Mouse (Mus musculus) retina, postnatal 1 day (tissue): ENCODE results near the gene BC049715.
"Not testable (repeated sequence)": the region's sequence is repeated elsewhere in the genome, so short reads cannot be mapped to it uniquely, and the experiment has no call there.

Source experiments
- DNase-seq: peaks from one replicate; pipeline ENCODE4 v3.0.0-alpha.2; 2012

BC049715 gene

GRCm38 (mm10) chr6:136854361-136854781 is 26.9 kb downstream of the BC049715 start:
- DNase-seq = no peak

- DNase-seq = no peak
These were observed 27.8 kb downstream of the BC049715 start for GRCm38 (mm10) chr6:136855183-136855582.

GRCm38 (mm10) chr6:136856071-136856636 is 28.7 kb downstream of the BC049715 start:
- DNase-seq = no peak

DNA sequence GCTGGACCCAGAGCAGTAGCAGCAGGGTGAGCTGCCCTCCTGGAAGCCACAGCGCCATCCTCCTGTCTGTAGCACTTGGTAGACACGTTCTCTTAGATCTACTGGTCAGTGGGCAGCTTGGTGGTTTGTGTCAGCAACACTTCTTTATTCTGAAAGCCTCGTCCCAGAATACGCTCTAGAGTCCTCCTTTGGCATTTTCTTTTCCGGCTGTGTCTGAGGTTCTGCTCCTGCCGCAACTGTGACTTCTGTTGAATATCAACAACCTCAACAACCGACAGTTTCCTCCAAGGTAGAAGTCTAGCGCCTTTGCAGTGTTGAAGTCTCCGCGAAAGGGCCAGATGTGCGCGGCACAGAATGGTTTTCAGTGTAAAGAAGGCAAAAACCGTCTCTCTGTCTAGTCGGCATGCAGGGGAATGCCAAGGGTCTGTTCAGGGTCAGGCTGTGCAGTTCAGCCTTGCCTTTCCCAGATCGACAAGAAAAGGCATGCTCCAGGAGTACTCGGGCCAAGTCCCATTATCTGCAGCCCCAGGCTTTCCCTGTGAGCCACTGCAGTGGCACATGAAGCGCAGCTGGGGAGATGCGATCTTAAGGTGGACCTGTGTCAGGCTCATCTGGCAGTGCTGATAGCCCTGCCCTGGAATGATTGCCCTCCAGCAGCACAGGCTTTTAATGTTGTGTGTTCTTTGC is 29.9 kb downstream of the BC049715 start, which contains the start of gene Art4:
Gene Art4, minus strand, starts transcription at position 548 of the 687 bp plus-strand sequence.
- DNase-seq = no peak

DNA sequence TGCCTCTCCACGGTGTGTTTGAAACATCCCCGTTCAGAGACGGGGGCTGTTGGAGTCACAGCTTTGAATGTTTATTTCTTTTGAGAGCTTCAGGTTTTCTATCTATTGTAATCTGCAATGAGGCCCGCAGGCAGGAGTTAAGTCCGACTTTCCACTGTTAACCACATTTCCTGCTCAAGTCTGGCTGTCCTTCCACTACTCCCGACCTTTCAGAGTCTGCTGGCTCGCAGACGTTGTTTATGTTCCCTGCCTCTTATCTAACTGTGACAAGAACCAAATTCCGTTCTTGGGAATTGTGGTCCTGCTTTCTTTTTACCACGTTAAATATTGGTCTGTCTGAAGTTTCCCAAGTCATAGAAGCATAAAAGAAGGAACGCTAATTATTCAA is 30.4 kb downstream of the BC049715 start:
- DNase-seq = no peak

GRCm38 (mm10) chr6:136858420-136858819 is 31.0 kb downstream of the BC049715 start:
- no peak for DNase-seq

DNA sequence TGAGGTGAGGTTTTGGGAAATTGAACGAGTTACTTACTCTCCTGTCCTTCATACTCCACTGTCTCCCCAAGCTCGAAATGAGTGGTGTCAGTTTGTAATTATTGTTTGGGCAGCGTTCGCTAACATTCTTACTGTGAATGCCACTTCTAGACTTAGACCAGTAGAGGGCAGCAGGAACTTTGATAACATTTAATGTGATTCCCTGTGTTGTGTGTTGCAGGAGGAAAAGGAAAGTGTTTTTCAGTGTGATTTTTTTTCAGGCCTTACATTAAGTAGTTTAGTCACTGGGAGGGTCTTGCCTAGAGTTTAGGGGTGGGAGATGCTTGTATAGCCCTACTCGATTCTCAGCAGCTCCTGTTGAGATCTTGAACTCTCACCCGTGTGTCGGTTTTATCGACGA is 33.6 kb downstream of the BC049715 start:
- peak; percentile 71 for DNase-seq

DNA sequence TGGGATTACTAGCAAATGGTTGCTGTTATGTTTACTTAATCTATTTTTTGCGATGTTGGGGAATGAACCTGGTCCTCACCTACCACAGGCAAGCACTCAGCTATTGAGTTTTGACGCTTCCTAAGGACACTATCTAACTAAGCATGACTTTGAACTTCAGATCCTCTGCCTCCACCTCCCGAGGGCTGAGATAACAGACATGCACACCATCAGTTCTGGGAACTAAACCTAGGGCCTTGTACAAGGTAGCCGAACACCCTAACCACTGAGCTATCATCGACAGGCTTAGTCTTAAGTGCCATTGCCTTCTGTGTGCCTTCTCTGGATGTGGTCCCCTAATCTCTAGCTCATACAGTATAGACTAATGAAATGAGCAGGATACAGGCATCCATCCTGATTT is 37.9 kb downstream of the BC049715 start:
- no peak for DNase-seq

DNA sequence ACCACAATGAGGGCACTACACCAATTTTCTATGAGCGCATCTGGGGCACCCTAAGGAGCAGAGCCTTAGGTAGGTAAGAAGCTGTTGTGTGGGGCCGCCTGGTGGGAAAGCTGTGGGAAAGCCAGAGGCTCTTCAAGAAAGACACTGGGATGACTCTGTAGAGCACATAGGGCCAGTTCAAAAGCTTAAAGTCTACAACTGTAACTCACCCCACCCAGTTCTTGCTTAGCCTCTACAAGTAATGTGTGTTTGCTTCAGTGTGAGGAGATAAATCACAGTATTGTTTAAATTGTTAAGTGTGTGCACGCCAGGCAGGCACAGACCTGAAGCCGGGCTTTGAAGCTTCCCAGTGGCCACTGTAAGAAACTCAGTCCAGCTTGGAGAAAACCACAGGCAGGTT is 38.7 kb downstream of the BC049715 start:
- DNase-seq = no peak

GRCm38 (mm10) chr6:136868921-136869320 is 41.5 kb downstream of the BC049715 start:
- DNase-seq = no peak

DNA sequence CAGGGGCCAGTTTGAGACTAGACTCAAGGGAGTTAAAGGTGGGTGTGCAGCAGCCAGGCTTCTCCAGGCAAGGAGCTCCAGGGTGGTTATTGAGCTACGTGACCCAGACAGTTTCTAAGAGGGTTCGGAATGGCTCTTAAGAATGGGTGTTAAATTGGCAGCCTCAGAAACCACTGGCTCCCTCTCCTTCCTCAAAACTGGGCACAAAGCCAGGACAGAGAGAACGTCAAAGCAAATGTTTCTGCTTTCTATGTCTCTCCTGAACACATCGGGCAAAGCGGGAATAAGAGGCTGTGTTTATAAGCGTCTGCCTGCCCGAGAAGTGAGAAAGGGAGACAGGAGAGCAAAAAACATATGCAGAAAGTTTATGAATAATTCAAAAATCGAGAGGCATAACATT is 47.2 kb downstream of the BC049715 start:
- DNase-seq = no peak

- no peak for DNase-seq
These were observed 48.2 kb downstream of the BC049715 start, which contains the start of gene Mgp for GRCm38 (mm10) chr6:136875670-136876069. Mgp (minus strand) TSS chr6:136875823.

- no peak for DNase-seq
These were observed 54.3 kb downstream of the BC049715 start for GRCm38 (mm10) chr6:136881678-136882077.

DNA sequence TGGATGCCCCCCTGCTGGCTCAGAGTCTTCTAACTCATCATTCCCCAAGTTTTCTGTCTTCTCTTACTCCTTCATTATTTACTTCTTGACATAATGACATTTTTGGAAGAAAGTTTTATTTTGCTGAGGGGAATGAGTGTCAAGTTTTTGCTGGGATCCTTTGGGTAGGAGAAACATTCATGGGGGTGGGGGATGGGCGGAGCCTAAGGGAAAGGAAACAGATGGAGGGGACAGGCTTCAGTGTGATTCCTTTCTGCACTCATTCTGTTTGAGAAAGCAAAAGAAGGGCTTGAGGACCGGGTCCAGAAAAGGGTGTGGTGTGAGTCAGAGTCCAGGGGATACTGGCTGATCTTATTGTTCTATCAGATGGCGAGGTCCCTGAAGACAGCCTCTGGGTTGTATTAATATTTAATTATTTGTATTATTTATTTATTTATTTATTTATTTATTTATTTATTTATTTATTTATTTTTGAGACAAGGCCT is 56.0 kb downstream of the BC049715 start:
- DNase-seq = no peak

GRCm38 (mm10) chr6:136883961-136884360 is 56.5 kb downstream of the BC049715 start:
- no peak for DNase-seq

DNA sequence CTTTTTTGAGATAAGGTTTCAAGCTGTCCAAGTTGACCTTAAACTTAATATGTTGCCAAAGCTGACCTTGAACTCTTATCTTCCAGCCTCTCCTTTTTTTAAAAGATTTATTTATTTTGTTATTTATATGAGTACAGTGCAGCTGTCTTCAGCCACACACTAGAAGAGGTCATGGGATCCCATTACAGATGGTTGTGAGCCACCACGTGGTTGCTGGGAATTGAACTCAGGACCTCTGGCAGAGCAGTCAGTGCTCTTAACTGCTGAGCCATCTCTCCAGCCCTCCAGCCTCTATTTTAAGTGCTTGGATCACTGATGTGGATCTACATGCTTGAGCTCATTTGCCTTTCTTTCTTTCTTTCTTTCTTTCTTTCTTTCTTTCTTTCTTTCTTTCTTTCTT is 57.3 kb downstream of the BC049715 start:
- not testable (repeated sequence) for DNase-seq

- DNase-seq = no peak
These were observed 60.4 kb downstream of the BC049715 start for GRCm38 (mm10) chr6:136887854-136888253.

DNA sequence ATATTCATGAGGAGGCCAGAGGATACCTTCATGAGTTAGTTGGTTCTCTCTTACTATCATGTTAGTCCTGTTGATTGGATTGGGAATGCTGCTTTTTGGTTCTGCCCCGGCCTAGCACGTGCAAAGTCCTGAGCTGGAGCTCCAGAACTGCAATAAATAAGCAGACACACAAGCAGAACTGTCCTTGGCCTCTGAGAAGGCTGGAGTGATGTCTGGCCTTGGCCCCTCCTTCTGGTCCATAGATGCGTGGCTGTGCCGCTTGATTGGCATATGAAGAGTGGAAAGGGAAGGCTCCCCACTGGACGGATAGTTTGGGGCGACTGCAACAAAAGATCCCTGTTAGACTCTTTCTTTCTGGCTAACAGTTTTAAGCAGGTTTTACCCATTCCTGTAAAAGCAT is 61.6 kb downstream of the BC049715 start:
- DNase-seq = no peak

GRCm38 (mm10) chr6:136889554-136889953 is 62.1 kb downstream of the BC049715 start:
- no peak for DNase-seq
